ENCODE assay signal across 16 mouse cellular contexts in the genomic region with DNA sequence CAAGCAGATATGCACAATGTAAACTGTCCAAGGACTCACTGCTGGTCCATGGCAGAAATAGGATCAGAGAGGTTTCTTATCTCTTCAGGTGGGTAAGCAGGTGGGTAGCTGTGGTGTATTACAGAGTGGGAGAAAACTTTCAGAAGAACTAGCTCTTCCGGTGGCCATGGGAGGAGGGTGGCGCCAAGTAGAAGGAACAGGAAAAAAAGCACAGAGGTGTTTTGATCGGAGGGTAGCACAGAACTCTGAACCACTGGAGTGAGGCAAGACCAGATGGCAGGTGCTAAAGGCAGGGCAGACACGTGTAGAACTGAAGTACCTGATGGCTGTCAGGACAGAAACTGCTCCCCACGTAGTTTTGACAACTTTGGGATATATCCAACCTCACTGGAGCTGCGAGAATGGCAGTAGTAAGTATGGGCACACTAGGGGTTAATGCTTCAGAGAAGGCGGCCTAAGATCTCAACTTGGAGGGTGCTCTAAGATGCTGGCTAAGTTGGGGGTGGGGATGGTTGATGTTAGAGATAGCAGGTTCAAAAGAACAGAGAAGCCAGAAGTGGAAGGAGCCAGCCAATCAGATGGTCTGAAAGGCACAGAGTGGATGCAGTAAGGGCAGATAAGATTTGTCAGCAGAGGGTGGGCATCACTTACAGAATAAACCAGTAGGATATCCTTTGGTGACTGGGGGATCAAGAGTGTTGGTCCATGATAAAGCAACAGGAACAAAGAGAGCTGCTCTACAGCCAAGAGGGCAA. TPM values are rescaled to one million over a fixed set of nuclear protein-coding genes. Genes with fewer than 3 reads are reported as not detected.
DNase-seq lines count a peak whose midpoint lies in the region; ATAC-seq and TF ChIP-seq lines count a peak whose summit lies in the region.
"Had no signal": no experiment of that assay in that cellular context is flagged by ENCODE, and none has a peak within 500 bp of the region (broad histone marks: within the 10 kb centered on the region; RNA-seq: fewer than 3 reads in every experiment).

No protein-coding gene starts in this region.

- DNase-seq in spleen, adult 2 months (ENCODE audit: low read depth in 1 of 2, low spot score in 2 of 2): no peak
- no peak for DNase-seq in spleen, adult 18-20 months
- DNase-seq in adipocyte (ENCODE audit: low spot score): no peak
- DNase-seq: adrenal gland, postnatal 14 days; gastrocnemius, adult 2 months; kidney, adult 2 months; kidney, postnatal 4 days had no signal

- peak; percentile 37 for ATAC-seq in common myeloid progenitor, adult 5-6 weeks (replicated peaks; ENCODE audit: low read depth, poor library complexity, severe bottlenecking)
- ATAC-seq in megakaryocyte-erythroid progenitor cell, adult 5-6 weeks (replicated peaks; ENCODE audit: low FRiP score, low TSS enrichment, poor library complexity, severe bottlenecking): peak; percentile 6; the same call in 1 of the 2 replicates
- no peak for ATAC-seq in hindbrain, embryonic 16.5 days
- ATAC-seq in hindbrain, embryonic 13.5 days (ENCODE audit: low FRiP score): no peak
- ATAC-seq: forebrain, embryonic 16.5 days; lung, postnatal 0 days had no signal

- no peaks in the 10 kb centered on the region; the same call in 1 of the 2 replicates for H3K4me1 ChIP-seq in spleen, adult 2 months (ENCODE audit: control insufficient read depth, insufficient read depth, insufficient read length)
- no peaks in the 10 kb centered on the region for H3K4me1 ChIP-seq in hindbrain, embryonic 16.5 days (ENCODE audit: control insufficient read depth, insufficient read depth, low read depth, low read length)
- H3K4me1 ChIP-seq in hindbrain, embryonic 13.5 days (replicated peaks): no peaks in the 10 kb centered on the region

- no peak overlapping the region for H3K4me3 ChIP-seq in spleen, adult 2 months (ENCODE audit: extremely low read depth, insufficient read depth, insufficient read length)
- H3K4me3 ChIP-seq in hindbrain, embryonic 16.5 days (ENCODE audit: low read length): no peak overlapping the region
- H3K4me3 ChIP-seq in hindbrain, embryonic 13.5 days: no peak overlapping the region
- H3K4me3 ChIP-seq: gastrocnemius, adult 2 months; limb, embryonic 12.5 days had no signal

- no peak overlapping the region for H3K9ac ChIP-seq in hindbrain, embryonic 16.5 days (ENCODE audit: low read depth, low read length)
- no peak overlapping the region for H3K9ac ChIP-seq in hindbrain, embryonic 13.5 days
- H3K9ac ChIP-seq: hindbrain, embryonic 14.5 days; limb, embryonic 12.5 days had no signal

- H3K36me3 ChIP-seq in spleen, adult 2 months (ENCODE audit: control insufficient read depth, insufficient read depth, low read length): no peaks in the 10 kb centered on the region
- no peaks in the 10 kb centered on the region for H3K36me3 ChIP-seq in hindbrain, embryonic 16.5 days (ENCODE audit: control insufficient read depth, insufficient read depth, low read length)
- H3K36me3 ChIP-seq in hindbrain, embryonic 13.5 days: no peaks in the 10 kb centered on the region
- H3K36me3 ChIP-seq: limb, embryonic 12.5 days had no signal

- H3K27me3 ChIP-seq in spleen, adult 2 months (ENCODE audit: control insufficient read depth, insufficient read depth, low read length): no peaks in the 10 kb centered on the region
- H3K27me3 ChIP-seq in hindbrain, embryonic 16.5 days (replicated peaks; ENCODE audit: control insufficient read depth, insufficient read depth, low read length): peaks cover 4% of the 10 kb centered on the region
- peaks cover 9% of the 10 kb centered on the region for H3K27me3 ChIP-seq in hindbrain, embryonic 13.5 days

- H3K27ac ChIP-seq in spleen, adult 2 months (ENCODE audit: insufficient read depth, low read length): peak overlapping the region; percentile 6; the same call in 1 of the 2 replicates
- H3K27ac ChIP-seq in hindbrain, embryonic 16.5 days (ENCODE audit: low read depth, low read length): no peak overlapping the region
- no peak overlapping the region for H3K27ac ChIP-seq in hindbrain, embryonic 13.5 days
- H3K27ac ChIP-seq: gastrocnemius, adult 2 months; hindbrain, embryonic 14.5 days; limb, embryonic 12.5 days had no signal

- WGBS in spleen, adult 2 months: 64% methylated on average over 7 of the region's 7 CpGs
- 81% methylated on average over 7 of the region's 7 CpGs for WGBS in hindbrain, embryonic 16.5 days
- 86% methylated on average over 7 of the region's 7 CpGs for WGBS in hindbrain, embryonic 13.5 days

- H3K4me2 ChIP-seq in hindbrain, embryonic 16.5 days (ENCODE audit: low read length): no peak overlapping the region
- no peak overlapping the region for H3K4me2 ChIP-seq in hindbrain, embryonic 13.5 days
- H3K4me2 ChIP-seq: hindbrain, embryonic 14.5 days; limb, embryonic 12.5 days; midbrain, embryonic 11.5 days had no signal

- no peak for TF ChIP-seq CTCF in spleen, adult 2 months (IDR thresholded peaks at IDR 0.05; ENCODE audit: extremely low read depth, insufficient read depth, insufficient read length, insufficient replicate concordance)

- no peak for TF ChIP-seq POLR2A in spleen, adult 2 months (IDR thresholded peaks at IDR 0.05; ENCODE audit: low read depth, low read length)

- H3K9me3 ChIP-seq in hindbrain, embryonic 16.5 days (ENCODE audit: control insufficient read depth, low read length): no peaks in the 10 kb centered on the region
- no peaks in the 10 kb centered on the region for H3K9me3 ChIP-seq in hindbrain, embryonic 13.5 days
- H3K9me3 ChIP-seq: limb, embryonic 12.5 days had no signal

RNA-seq across cellular contexts. Expression of gene Tent5c, which starts 8.7 kb away (rescaled TPM):
- 30.8 and 55.0 TPM in 2 replicates for polyA plus RNA-seq in spleen, adult 2 months (2012; rRNA removed)
- 2.9 and 4.2 TPM in 2 replicates for total RNA-seq in common myeloid progenitor, adult 5-6 weeks (2017)
- 6.6 and 7.5 TPM in 2 replicates for total RNA-seq in megakaryocyte-erythroid progenitor cell, adult 5-6 weeks (2014; fragmentation: Nextera tagmentation)
- 3.0 and 13.1 TPM in 2 replicates for total RNA-seq in megakaryocyte-erythroid progenitor cell, adult 5-6 weeks (2017)
- 3.3 and 4.8 TPM in 2 replicates for polyA plus RNA-seq in hindbrain, embryonic 16.5 days (2015; fragmentation: Nextera tagmentation; extraction: Ambion mirVana)
- 3.6 and 4.3 TPM in 2 replicates for polyA plus RNA-seq in hindbrain, embryonic 13.5 days (2015; fragmentation: Nextera tagmentation; extraction: Ambion mirVana)

Comparison
In these comparisons a context has a peak if more than half of its experiments do, and no peak if none do; other contexts are left out.
1. ATAC-seq: peak in common myeloid progenitor, adult 5-6 weeks (single experiment) and megakaryocyte-erythroid progenitor cell, adult 5-6 weeks (single experiment); none in hindbrain, embryonic 16.5 days (single experiment) and hindbrain, embryonic 13.5 days (single experiment).